Mouse (Mus musculus) brown adipose tissue, adult 24 weeks (tissue): ENCODE measurements around the gene Tead3. TPM values are rescaled to one million over a fixed set of nuclear protein-coding genes. Genes with fewer than 3 reads are reported as not detected.

Source experiments
- H3K27ac ChIP-seq: fragments of 200-500 bp; replicated peaks from 2 replicates; pipeline ENCODE4 v1.5.1; 2012; ENCODE audit warnings: low read depth, mild to moderate bottlenecking, low read length
- H3K4me1 ChIP-seq: fragments of 200-500 bp; 2 replicates; pipeline ENCODE4 v1.6.1; 2012; ENCODE audit warnings: low read length, mixed read lengths; ENCODE audit not compliant: control insufficient read depth, insufficient read depth, insufficient read length
- H3K4me3 ChIP-seq: fragments of 200-500 bp; 2 replicates; pipeline ENCODE4 v1.5.1; 2012; ENCODE audit warnings: low read depth, mild to moderate bottlenecking, low read length, moderate library complexity; ENCODE audit not compliant: insufficient read depth
- polyA plus RNA-seq: library from polyadenylated mRNA; stranded (reverse); fragments of >200 nt; gene quantifications from 2 replicates; pipeline ENCODE4 v1.2.4, GENCODE M21; 2012; ENCODE audit not compliant: missing spikeins, insufficient read depth, insufficient read length

Tead3 gene
- polyA plus RNA-seq, 1 experiment, result 3.6 TPM

- Histone ChIP-seq H3K4me3 (peak overlapping the region; percentile 52), H3K4me1 (peaks cover 3% of the 10 kb centered on the region; the same call in 1 of the 2 replicates), H3K27ac (no peak overlapping the region)
These were observed 38.1 kb downstream of the Tead3 start for GRCm38 (mm10) chr17:28312232-28313211.

- H3K4me1 ChIP-seq, result peaks cover 3% of the 10 kb centered on the region; the same call in 1 of the 2 replicates
- H3K4me3 ChIP-seq, result no peak overlapping the region
- no peak overlapping the region for H3K27ac ChIP-seq
These were observed 39.1 kb downstream of the Tead3 start for GRCm38 (mm10) chr17:28311366-28312132.

- Histone ChIP-seq H3K4me3 (no peak overlapping the region), H3K27ac (no peak overlapping the region), H3K4me1 (peaks cover 3% of the 10 kb centered on the region; the same call in 1 of the 2 replicates)
These were observed 39.8 kb downstream of the Tead3 start for GRCm38 (mm10) chr17:28310831-28311230.

- Histone ChIP-seq H3K4me3 (peak overlapping the region; percentile 32), H3K27ac (no peak overlapping the region), H3K4me1 (no peaks in the 10 kb centered on the region)
These were observed 42.1 kb downstream of the Tead3 start for GRCm38 (mm10) chr17:28308297-28309195.

GRCm38 (mm10) chr17:28305172-28305571 is 45.4 kb downstream of the Tead3 start:
- Histone ChIP-seq H3K4me1 (no peaks in the 10 kb centered on the region), H3K4me3 (no peak overlapping the region), H3K27ac (no peak overlapping the region)

- no peaks in the 10 kb centered on the region for H3K4me1 ChIP-seq
- no peak overlapping the region for H3K4me3 ChIP-seq
- H3K27ac ChIP-seq, result no peak overlapping the region
These were observed 49.8 kb downstream of the Tead3 start for GRCm38 (mm10) chr17:28300850-28301249.

GRCm38 (mm10) chr17:28300323-28300722 is 50.3 kb downstream of the Tead3 start:
- Histone ChIP-seq H3K27ac (0 out of 2 replicates have a peak overlapping the region, but pooled peaks have one; percentile 39), H3K4me1 (no peaks in the 10 kb centered on the region), H3K4me3 (no peak overlapping the region)

- Histone ChIP-seq H3K27ac (0 out of 2 replicates have a peak overlapping the region, but pooled peaks have one; percentile 39), H3K4me3 (no peak overlapping the region), H3K4me1 (no peaks in the 10 kb centered on the region)
These were observed 50.8 kb downstream of the Tead3 start for GRCm38 (mm10) chr17:28299669-28300320.

- no peak overlapping the region for H3K27ac ChIP-seq
- no peak overlapping the region for H3K4me3 ChIP-seq
- H3K4me1 ChIP-seq, result no peaks in the 10 kb centered on the region
These were observed 51.7 kb downstream of the Tead3 start for GRCm38 (mm10) chr17:28298888-28299287.

GRCm38 (mm10) chr17:28294449-28295333 is 55.9 kb downstream of the Tead3 start:
- H3K27ac ChIP-seq, result no peak overlapping the region
- no peaks in the 10 kb centered on the region; the same call in 1 of the 2 replicates for H3K4me1 ChIP-seq

GRCm38 (mm10) chr17:28293716-28294115 is 56.9 kb downstream of the Tead3 start:
- Histone ChIP-seq H3K4me1 (no peaks in the 10 kb centered on the region; the same call in 1 of the 2 replicates), H3K27ac (no peak overlapping the region), H3K4me3 (no peak overlapping the region)

More at GRCm38 (mm10) chr17:28294449-28295333, 55.9 kb downstream of the Tead3 start:
- H3K4me3 ChIP-seq, result no peak overlapping the region

- no peak overlapping the region for H3K4me3 ChIP-seq
- no peak overlapping the region for H3K27ac ChIP-seq
- H3K4me1 ChIP-seq, result no peaks in the 10 kb centered on the region; the same call in 1 of the 2 replicates
These were observed 59.3 kb downstream of the Tead3 start for GRCm38 (mm10) chr17:28291346-28291745.

- Histone ChIP-seq H3K4me1 (no peaks in the 10 kb centered on the region; the same call in 1 of the 2 replicates), H3K4me3 (no peak overlapping the region), H3K27ac (no peak overlapping the region)
These were observed 59.9 kb downstream of the Tead3 start for GRCm38 (mm10) chr17:28290671-28291070.
